Mouse (Mus musculus): Measurements from ENCODE around the gene Cd48.
"Not testable (repeated sequence)": the region's sequence is repeated elsewhere in the genome, so short reads cannot be mapped to it uniquely, and the experiment has no call there.

Cd48 gene

GRCm38 (mm10) chr1:171698983-171699382 is 17.2 kb downstream of the Cd48 start:
- no peak for DNase-seq (ENCODE audit: low spot score)

GRCm38 (mm10) chr1:171713736-171714135 is 31.9 kb downstream of the Cd48 start:
- not testable (repeated sequence) for DNase-seq (ENCODE audit: low spot score)

DNA sequence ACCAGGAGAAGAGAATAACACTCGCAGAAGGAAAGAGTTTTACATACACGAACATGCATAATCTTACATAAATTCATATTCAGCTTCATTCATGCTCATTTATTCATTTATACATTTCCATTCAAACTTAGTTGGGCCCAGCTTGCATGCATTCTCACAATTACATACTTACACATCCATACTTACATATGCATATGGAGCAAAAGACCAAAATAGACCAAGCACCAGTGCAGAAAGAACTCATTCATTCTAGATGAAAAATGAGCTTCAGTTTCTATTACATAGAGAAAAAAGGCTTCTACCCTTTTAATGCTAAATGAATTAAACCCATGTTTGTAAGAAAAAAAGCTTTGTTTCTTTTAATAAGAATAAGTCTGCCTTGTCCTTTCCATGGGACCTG is 33.6 kb downstream of the Cd48 start:
- DNase-seq (ENCODE audit: low spot score) = no peak

DNA sequence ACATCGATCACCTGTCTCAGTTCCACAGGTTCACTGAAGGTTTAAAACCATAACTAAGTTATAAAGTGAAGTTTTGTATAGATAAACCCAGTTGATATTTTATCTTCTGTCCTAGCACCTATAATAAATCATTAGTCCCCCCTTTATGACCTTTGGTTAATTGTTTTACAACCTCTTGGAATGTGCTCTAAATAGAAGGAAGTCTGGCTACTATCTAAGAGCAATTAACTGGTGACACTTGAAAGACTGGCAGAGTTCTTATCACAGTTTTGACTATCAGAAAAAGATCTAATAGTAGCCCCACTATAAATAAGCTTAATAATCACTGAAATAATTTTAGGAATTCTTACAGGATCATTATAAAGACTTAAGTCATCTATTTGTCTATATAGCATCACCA is 34.4 kb downstream of the Cd48 start:
- DNase-seq (ENCODE audit: low spot score) = no peak

- no peak for DNase-seq (ENCODE audit: low spot score)
These were observed 49.4 kb downstream of the Cd48 start for GRCm38 (mm10) chr1:171731195-171731594.

DNA sequence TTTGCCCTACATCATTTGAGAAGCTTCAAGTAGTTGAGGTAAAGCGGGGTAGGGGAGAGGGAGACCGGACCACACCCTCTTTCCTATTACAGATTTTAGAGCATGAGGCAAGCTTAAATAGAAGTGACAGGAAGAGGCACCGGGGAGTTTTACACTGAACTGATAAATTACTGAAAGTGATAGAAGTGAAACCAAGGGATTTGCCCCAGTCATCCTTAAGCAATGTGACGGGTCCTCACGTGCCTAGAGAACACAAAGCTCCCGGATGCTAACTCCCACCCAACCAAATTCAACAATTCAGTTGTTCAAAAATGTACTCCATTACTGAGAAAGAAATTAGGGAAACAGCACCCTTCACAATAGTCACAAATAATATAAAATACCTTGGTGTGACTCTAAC is 53.1 kb downstream of the Cd48 start:
- no peak for DNase-seq (ENCODE audit: low spot score)

DNA sequence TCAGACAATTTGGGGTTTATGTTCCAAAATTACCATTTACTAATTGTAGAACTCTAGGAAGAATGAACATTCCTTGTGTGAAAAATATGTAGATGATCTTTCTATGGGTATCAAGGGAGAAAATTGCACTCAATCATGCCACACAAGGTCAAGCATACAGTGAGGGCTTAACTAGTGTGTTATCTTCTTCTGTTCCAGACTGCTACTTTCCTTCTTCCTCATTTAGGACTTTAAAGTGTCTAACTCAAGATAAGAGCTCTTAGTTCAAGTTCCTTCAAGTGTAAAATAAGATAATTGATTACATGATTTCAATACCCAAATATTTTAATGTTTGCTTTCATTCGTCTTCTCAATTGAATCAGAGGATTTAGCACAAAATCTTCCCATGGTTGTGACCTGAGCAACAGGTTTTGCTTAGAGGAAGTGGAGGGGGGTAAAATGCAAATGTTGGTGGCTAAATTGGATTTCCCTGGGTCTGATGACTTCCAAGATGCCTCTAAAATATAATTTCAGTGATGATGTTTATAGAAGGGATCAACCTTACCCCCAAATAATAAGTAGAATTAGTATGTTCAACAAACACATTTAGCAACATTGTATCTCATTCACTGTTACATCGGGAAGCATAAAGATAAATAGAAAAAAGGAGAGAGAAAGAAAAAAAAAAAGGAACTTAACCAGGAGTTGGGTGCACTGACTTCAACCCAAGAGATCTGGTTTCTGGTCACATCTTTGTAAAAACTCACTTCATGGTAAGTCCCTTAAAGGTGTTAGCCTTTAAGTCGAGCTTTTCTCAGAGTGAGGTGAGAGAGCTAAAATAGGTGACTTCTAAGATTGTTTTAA is 66.5 kb downstream of the Cd48 start:
- DNase-seq (ENCODE audit: low spot score) = no peak

All from urinary bladder, postnatal 10 days (tissue).